Mouse (Mus musculus): ENCODE data around the gene Rps6kb2. TPM values are rescaled to one million over a fixed set of nuclear protein-coding genes. Genes with fewer than 3 reads are reported as not detected.
A peak's percentile ranks its signal among the peaks of the same experiment; 100 is the strongest.

Gene Rps6kb2
- total and polyA plus RNA-seq, 2 experiments from 2014 or later = 35.2 to 62.0 TPM

GRCm38 (mm10) chr19:4192251-4192985 is 29.3 kb upstream of the Rps6kb2 start:
- peak overlapping the region; percentile 93 for H3K27ac ChIP-seq (ENCODE audit: low read depth)
- ATAC-seq (ENCODE audit: insufficient read depth, low read depth) (peak; percentile 45), DNase-seq (ENCODE audit: low spot score) (no peak)
- H3K9me3 ChIP-seq (replicated peaks; ENCODE audit: control insufficient read depth, low read length) = no peaks in the 10 kb centered on the region
- WGBS = under 1% methylated on average over 37 of the region's 52 CpGs
- no peaks in the 10 kb centered on the region for H3K27me3 ChIP-seq (ENCODE audit: control insufficient read depth, insufficient read depth, low read length)
- H3K4me2 ChIP-seq (ENCODE audit: low read depth, low read length) = peak overlapping the region; percentile 86
- H3K4me3 ChIP-seq (ENCODE audit: low read depth, low read length) = peak overlapping the region; percentile 91
- TF ChIP-seq EP300 (IDR thresholded peaks at IDR 0.05; ENCODE audit: low read depth) = no peak
- TF ChIP-seq CTCF (IDR thresholded peaks at IDR 0.05; ENCODE audit: low read depth) = no peak
- peak overlapping the region; percentile 92 for H3K9ac ChIP-seq (replicated peaks; ENCODE audit: low read depth, low read length)
- peaks cover 44% of the 10 kb centered on the region for H3K36me3 ChIP-seq (replicated peaks; ENCODE audit: control insufficient read depth, insufficient read depth, low read length)
- peaks cover 20% of the 10 kb centered on the region for H3K4me1 ChIP-seq (ENCODE audit: control insufficient read depth, insufficient read depth)

- peak within 1 kb of the TSS; percentile 92 for H3K9ac ChIP-seq (replicated peaks; ENCODE audit: low read depth, low read length)
- peak; percentile 88 for TF ChIP-seq CTCF (IDR thresholded peaks at IDR 0.05; ENCODE audit: low read depth)
- TF ChIP-seq EP300 (IDR thresholded peaks at IDR 0.05; ENCODE audit: low read depth) = peak; percentile 44; the same call in 1 of the 2 replicates
- peak within 1 kb of the TSS; percentile 91 for H3K4me3 ChIP-seq (ENCODE audit: low read depth, low read length)
- H3K9me3 ChIP-seq (replicated peaks; ENCODE audit: control insufficient read depth, low read length) = no peaks in the 10 kb centered on the region
- no peaks in the 10 kb centered on the region for H3K27me3 ChIP-seq (ENCODE audit: control insufficient read depth, insufficient read depth, low read length)
- peak; percentile 90 for ATAC-seq (ENCODE audit: insufficient read depth, low read depth)
- peak; percentile 93 for DNase-seq (ENCODE audit: low spot score)
- H3K27ac ChIP-seq (ENCODE audit: low read depth) = peak within 1 kb of the TSS; percentile 93
- H3K4me1 ChIP-seq (ENCODE audit: control insufficient read depth, insufficient read depth) = peaks cover 27% of the 10 kb centered on the region
- peaks cover 36% of the 10 kb centered on the region for H3K36me3 ChIP-seq (replicated peaks; ENCODE audit: control insufficient read depth, insufficient read depth, low read length)
- H3K4me2 ChIP-seq (ENCODE audit: low read depth, low read length) = peak within 1 kb of the TSS; percentile 86
- 4% methylated on average over 38 of the region's 47 CpGs for WGBS
Observed at GRCm38 (mm10) chr19:4191528-4192250, 28.5 kb upstream of the Rps6kb2 start, which contains the start of gene Ppp1ca. Ppp1ca (plus strand) TSS chr19:4192065.

GRCm38 (mm10) chr19:4190831-4191334 is 27.7 kb upstream of the Rps6kb2 start, which contains the start of gene Tbc1d10c:
Tbc1d10c (minus strand) TSS chr19:4191284.
- TF ChIP-seq CTCF (IDR thresholded peaks at IDR 0.05; ENCODE audit: low read depth) (no peak), EP300 (IDR thresholded peaks at IDR 0.05; ENCODE audit: low read depth) (no peak)
- whole genome bisulfite sequencing = 65% methylated on average over 4 of the region's 4 CpGs
- peak within 1 kb of the TSS; percentile 93 for H3K27ac ChIP-seq (ENCODE audit: low read depth)
- DNase-seq (ENCODE audit: low spot score) = no peak
- peak within 1 kb of the TSS; percentile 92 for H3K9ac ChIP-seq (replicated peaks; ENCODE audit: low read depth, low read length)
- ATAC-seq (ENCODE audit: insufficient read depth, low read depth) = no peak
- peaks cover 34% of the 10 kb centered on the region for H3K4me1 ChIP-seq (ENCODE audit: control insufficient read depth, insufficient read depth)
- H3K36me3 ChIP-seq (replicated peaks; ENCODE audit: control insufficient read depth, insufficient read depth, low read length) = peaks cover 28% of the 10 kb centered on the region
- no peaks in the 10 kb centered on the region for H3K27me3 ChIP-seq (ENCODE audit: control insufficient read depth, insufficient read depth, low read length)
- no peaks in the 10 kb centered on the region for H3K9me3 ChIP-seq (replicated peaks; ENCODE audit: control insufficient read depth, low read length)
- H3K4me2 ChIP-seq (ENCODE audit: low read depth, low read length) = peak within 1 kb of the TSS; percentile 86
- H3K4me3 ChIP-seq (ENCODE audit: low read depth, low read length) = peak within 1 kb of the TSS; percentile 91

- peaks cover 11% of the 10 kb centered on the region for H3K36me3 ChIP-seq (replicated peaks; ENCODE audit: control insufficient read depth, insufficient read depth, low read length)
- no peak overlapping the region for H3K9ac ChIP-seq (replicated peaks; ENCODE audit: low read depth, low read length)
- peaks cover 46% of the 10 kb centered on the region for H3K4me1 ChIP-seq (ENCODE audit: control insufficient read depth, insufficient read depth)
- no peak overlapping the region for H3K27ac ChIP-seq (ENCODE audit: low read depth)
- TF ChIP-seq EP300 (IDR thresholded peaks at IDR 0.05; ENCODE audit: low read depth) = no peak
- no peak for TF ChIP-seq CTCF (IDR thresholded peaks at IDR 0.05; ENCODE audit: low read depth)
- DNase-seq (ENCODE audit: low spot score) (no peak), ATAC-seq (ENCODE audit: insufficient read depth, low read depth) (no peak)
- H3K4me2 ChIP-seq (ENCODE audit: low read depth, low read length) = peak overlapping the region; percentile 13; the same call in 1 of the 2 replicates
- no peaks in the 10 kb centered on the region for H3K27me3 ChIP-seq (ENCODE audit: control insufficient read depth, insufficient read depth, low read length)
- no peak overlapping the region for H3K4me3 ChIP-seq (ENCODE audit: low read depth, low read length)
- no peaks in the 10 kb centered on the region for H3K9me3 ChIP-seq (replicated peaks; ENCODE audit: control insufficient read depth, low read length)
- 79% methylated on average over 12 of the region's 12 CpGs for WGBS
Observed at GRCm38 (mm10) chr19:4189051-4189620, 26.0 kb upstream of the Rps6kb2 start.

GRCm38 (mm10) chr19:4187303-4187702 is 24.1 kb upstream of the Rps6kb2 start:
- no peaks in the 10 kb centered on the region for H3K36me3 ChIP-seq (replicated peaks; ENCODE audit: control insufficient read depth, insufficient read depth, low read length)
- no peak overlapping the region for H3K4me3 ChIP-seq (ENCODE audit: low read depth, low read length)
- no peak for TF ChIP-seq EP300 (IDR thresholded peaks at IDR 0.05; ENCODE audit: low read depth)
- TF ChIP-seq CTCF (IDR thresholded peaks at IDR 0.05; ENCODE audit: low read depth) = no peak
- peaks cover 36% of the 10 kb centered on the region for H3K4me1 ChIP-seq (ENCODE audit: control insufficient read depth, insufficient read depth)
- 56% methylated on average over 3 of the region's 3 CpGs for WGBS
- DNase-seq (ENCODE audit: low spot score) (no peak), ATAC-seq (ENCODE audit: insufficient read depth, low read depth) (no peak)
- peak overlapping the region; percentile 56 for H3K27ac ChIP-seq (ENCODE audit: low read depth)
- no peaks in the 10 kb centered on the region for H3K9me3 ChIP-seq (replicated peaks; ENCODE audit: control insufficient read depth, low read length)
- H3K27me3 ChIP-seq (ENCODE audit: control insufficient read depth, insufficient read depth, low read length) = no peaks in the 10 kb centered on the region
- H3K4me2 ChIP-seq (ENCODE audit: low read depth, low read length) = peak overlapping the region; percentile 18; the same call in 1 of the 2 replicates
- no peak overlapping the region for H3K9ac ChIP-seq (replicated peaks; ENCODE audit: low read depth, low read length)
